Mouse (Mus musculus) E14TG2a.4 (cell line): ENCODE results near the gene Far2.

ENCODE experiments used
- CTCF ChIP-seq: conservative IDR thresholded peaks from 2 replicates; pipeline ENCODE4 v1.5.1; 2014; ENCODE audit warnings: low read length
- POU5F1 ChIP-seq: IDR thresholded peaks from 2 replicates; pipeline ENCODE4 v1.6.1; 2014; ENCODE audit warnings: low read length, borderline replicate concordance

DNA sequence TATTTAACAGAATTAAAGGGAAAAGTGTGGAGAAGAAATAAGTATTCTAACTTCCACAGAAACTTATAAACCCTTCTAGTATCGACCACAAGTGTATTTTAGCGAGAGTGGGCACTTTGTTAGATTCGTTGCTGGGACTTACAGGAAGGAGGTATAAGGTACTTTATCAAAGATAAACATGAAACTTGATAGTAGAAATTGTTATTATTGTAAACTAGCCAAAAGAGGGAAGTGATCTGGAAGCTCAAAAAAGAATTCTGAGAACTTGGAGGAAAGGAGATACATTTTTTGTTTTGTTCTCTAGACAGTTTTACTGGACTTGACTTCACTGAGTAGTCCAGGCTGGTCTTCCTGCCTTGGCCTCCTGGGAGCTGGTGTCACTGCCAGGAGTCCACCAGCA lies 125.8 kb downstream of the Far2 start:
- TF ChIP-seq CTCF: no peak
- TF ChIP-seq POU5F1: no peak
